In the genomic region with DNA sequence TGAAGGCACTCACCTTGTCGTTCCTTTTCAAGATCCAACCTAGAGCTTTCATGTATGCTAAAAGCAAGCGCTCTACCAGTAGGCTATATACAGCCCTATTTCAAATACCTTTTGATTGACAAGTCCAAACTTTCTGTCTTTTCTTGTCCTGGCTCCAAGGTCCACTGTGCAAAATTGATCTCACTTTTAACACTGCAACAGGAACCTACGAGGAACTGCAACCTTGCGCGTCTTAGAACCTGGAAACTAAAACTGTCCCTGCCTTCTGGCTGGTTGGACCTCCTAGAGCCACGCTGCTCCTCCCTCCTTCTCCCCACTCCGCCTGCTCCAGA, we compare ENCODE assay signal across 8 mouse cellular contexts. TPM values are rescaled to one million over a fixed set of nuclear protein-coding genes. Genes with fewer than 3 reads are reported as not detected.
DNase-seq lines count a peak whose midpoint lies in the region; ATAC-seq and TF ChIP-seq lines count a peak whose summit lies in the region.

No protein-coding gene starts in this region.

- H3K27ac ChIP-seq in heart, embryonic 13.5 days (replicated peaks), result peak overlapping the region; percentile 45
- H3K27ac ChIP-seq in ES-E14 (ENCODE audit: insufficient read depth, low read depth, low read length, poor library complexity, severe bottlenecking) (no peak overlapping the region), macrophage (peak overlapping the region; percentile 27)
- 0 out of 2 replicates have a peak overlapping the region, but pooled peaks have one; percentile 52 for H3K27ac ChIP-seq in forebrain, embryonic 15.5 days (replicated peaks)

- peak overlapping the region; percentile 87 for H3K9ac ChIP-seq in heart, embryonic 13.5 days
- H3K9ac ChIP-seq in ES-E14 (ENCODE audit: insufficient read depth, low read depth, low read length, poor library complexity, severe bottlenecking), result peak overlapping the region; percentile 89
- H3K9ac ChIP-seq in forebrain, embryonic 15.5 days (replicated peaks), result peak overlapping the region; percentile 88

- H3K36me3 ChIP-seq in heart, embryonic 13.5 days, result peaks cover 29% of the 10 kb centered on the region
- H3K36me3 ChIP-seq in ES-E14 (ENCODE audit: control insufficient read depth, insufficient read depth, low read length, poor library complexity, severe bottlenecking) (peaks cover 5% of the 10 kb centered on the region), macrophage (ENCODE audit: inconsistent target) (0 out of 2 replicates have a peak, but pooled peaks cover 5% of the 10 kb centered on the region)
- H3K36me3 ChIP-seq in forebrain, embryonic 15.5 days, result peaks cover 7% of the 10 kb centered on the region

- in situ Hi-C loops in ES-E14 (cut with MboI; ENCODE audit: low sequenced_read_pairs in 2 of 2, unreplicated experiment in 2 of 2), result no loop called here

- no peaks in the 10 kb centered on the region for H3K9me3 ChIP-seq in heart, embryonic 13.5 days
- H3K9me3 ChIP-seq in ES-E14 (ENCODE audit: control insufficient read depth, insufficient read depth, low read depth, low read length), result no peaks in the 10 kb centered on the region
- H3K9me3 ChIP-seq in forebrain, embryonic 15.5 days, result no peaks in the 10 kb centered on the region

- H3K79me2 ChIP-seq in macrophage (ENCODE audit: inconsistent target), result peaks cover 54% of the 10 kb centered on the region

- peak overlapping the region; percentile 74 for H3K4me3 ChIP-seq in heart, embryonic 13.5 days
- peak overlapping the region; percentile 85 to 86 for H3K4me3 ChIP-seq in ES-E14 (ENCODE audit: insufficient read depth in 1 of 2, low read depth in 1 of 2, low read length in 2 of 2, poor library complexity in 1 of 2, severe bottlenecking in 1 of 2)
- H3K4me3 ChIP-seq in forebrain, embryonic 15.5 days, result peak overlapping the region; percentile 89
- peak overlapping the region; percentile 84 for H3K4me3 ChIP-seq in macrophage (ENCODE audit: inconsistent target)

- DNase-seq in heart, adult 8-10 months (ENCODE audit: low spot score), result no peak
- peak; percentile 27 for DNase-seq in ES-E14 (ENCODE audit: low read depth, low spot score)
- DNase-seq in ovary, postnatal 10 days (ENCODE audit: low spot score), result no peak
- no peak for DNase-seq in right cerebral cortex, adult 2 months (ENCODE audit: low spot score in 2 of 2)
- DNase-seq in cerebellum, postnatal 10 days, result no peak

- no peaks in the 10 kb centered on the region for H3K27me3 ChIP-seq in heart, embryonic 13.5 days (replicated peaks)
- no peaks in the 10 kb centered on the region for H3K27me3 ChIP-seq in forebrain, embryonic 15.5 days

- peaks cover 12% of the 10 kb centered on the region for H3K4me1 ChIP-seq in heart, embryonic 13.5 days
- H3K4me1 ChIP-seq in ES-E14 (ENCODE audit: control insufficient read depth in 2 of 2, insufficient read depth in 2 of 2, low read length in 2 of 2, poor library complexity in 1 of 2), result peaks cover 0 to 3% of the 10 kb centered on the region in 2 experiments; a peak in 1 of 4 replicates
- H3K4me1 ChIP-seq in forebrain, embryonic 15.5 days, result peaks cover 23% of the 10 kb centered on the region

- peak; percentile 16; the same call in 1 of the 2 replicates for ATAC-seq in heart, embryonic 13.5 days (ENCODE audit: extremely low read depth, insufficient number of reproducible peaks, low FRiP score, low TSS enrichment)
- ATAC-seq in forebrain, embryonic 15.5 days (replicated peaks), result no peak; the same call in 1 of the 2 replicates

- peak overlapping the region; percentile 97 for H3K4me2 ChIP-seq in heart, embryonic 13.5 days
- peak overlapping the region; percentile 95 for H3K4me2 ChIP-seq in forebrain, embryonic 15.5 days (replicated peaks)

- WGBS in heart, embryonic 13.5 days, result 17% methylated on average over 7 of the region's 7 CpGs
- 22% methylated on average over 7 of the region's 7 CpGs for WGBS in forebrain, embryonic 15.5 days
- 21% methylated on average over 7 of the region's 7 CpGs for WGBS in macrophage (ENCODE audit: missing documents)

TF ChIP-seq in ES-E14, 5 proteins besides CTCF, POLR2A, EP300 and RAD21:
- TF ChIP-seq ZNF384 (IDR thresholded peaks at IDR 0.05; ENCODE audit: low read depth, low read length), result no peak

RNA-seq across cellular contexts. Expression of a gene that starts 5.2 kb away (rescaled TPM):
- polyA plus RNA-seq in heart, embryonic 13.5 days (2015; fragmentation: Nextera tagmentation; extraction: Ambion mirVana), result 64.1 and 69.6 TPM in 2 replicates
- total RNA-seq in heart, adult 8-10 months (2022), result 10 to 100 TPM; 38.0 to 41.7 (median 40.7) TPM
- total RNA-seq in ES-E14 (2012; rRNA removed), result 61.5 and 90.5 TPM in 2 replicates
- 97.2 and 99.5 TPM in 2 replicates for polyA plus RNA-seq in forebrain, embryonic 15.5 days (2015; fragmentation: Nextera tagmentation; extraction: Ambion mirVana)
- 10 to 100 TPM in 24 of 26 experiments, 1 to 10 TPM in 2; 5.9 to 48.8 (median 33.0) TPM for total RNA-seq in macrophage (2018; cell fraction: chromatin; rRNA removed)
- total RNA-seq in macrophage (2018; cell fraction: cytosol; rRNA removed), result 10 to 100 TPM; 36.7 to 55.5 (median 46.5) TPM
- 10 to 100 TPM; 10.1 to 58.6 (median 25.1) TPM for total RNA-seq in macrophage (2018; cell fraction: nucleus; rRNA removed)
- 42.7 to 133 TPM (median 89.6 TPM) in 3 replicates for polyA plus RNA-seq in macrophage (2018)

RNA-seq across cellular contexts. Expression of a gene that starts 58.2 kb away (rescaled TPM):
- polyA plus RNA-seq in heart, embryonic 13.5 days (2015; fragmentation: Nextera tagmentation; extraction: Ambion mirVana), result 0.04 TPM in 1 of 2 replicates, not detected in the other
- not detected for total RNA-seq in heart, adult 8-10 months (2022)
- 0.74 and 0.80 TPM in 2 replicates for total RNA-seq in ES-E14 (2012; rRNA removed)
- 12.4 and 13.5 TPM in 2 replicates for polyA plus RNA-seq in forebrain, embryonic 15.5 days (2015; fragmentation: Nextera tagmentation; extraction: Ambion mirVana)
- total RNA-seq in macrophage (2018; cell fraction: chromatin; rRNA removed), result not detected
- total RNA-seq in macrophage (2018; cell fraction: cytosol; rRNA removed), result under 1 TPM in 13 of 26 experiments, not detected in 13; 0.20 to 0.77 (median 0.39) TPM
- not detected for total RNA-seq in macrophage (2018; cell fraction: nucleus; rRNA removed)
- polyA plus RNA-seq in macrophage (2018), result 0.47 TPM in 1 of 3 replicates, not detected in the others
